8 mouse cellular contexts compared by ENCODE assay signal in the genomic region with DNA sequence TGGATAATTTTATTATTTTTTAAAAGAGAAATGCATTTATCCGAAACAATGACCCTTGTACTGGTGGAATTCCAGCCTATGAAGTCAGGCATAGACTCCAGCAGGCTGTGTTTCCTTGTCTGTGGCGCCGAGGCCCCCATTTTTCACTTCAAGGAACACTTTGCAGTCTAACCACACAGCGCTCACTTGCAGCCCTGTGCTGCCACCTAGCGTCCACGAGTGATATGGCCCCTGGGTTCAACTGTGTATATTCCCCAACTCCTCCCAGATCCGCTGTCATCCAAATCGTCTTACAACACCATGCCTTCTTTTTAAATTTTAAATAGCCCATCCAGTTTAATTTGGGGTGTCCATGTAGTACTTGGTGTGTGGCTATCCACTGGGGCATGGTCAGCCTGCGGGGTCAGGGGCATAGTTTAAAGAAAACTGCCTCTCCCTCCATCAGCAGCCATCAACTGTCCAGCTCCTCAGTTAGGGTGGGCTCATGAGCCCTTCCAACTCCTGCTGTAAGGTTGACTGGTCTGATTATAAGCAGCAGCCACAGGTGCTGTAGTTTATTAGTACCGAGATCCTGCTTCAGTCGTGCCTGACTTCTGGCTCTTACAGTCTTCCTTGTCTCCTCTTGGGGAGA. TPM values are rescaled to one million over a fixed set of nuclear protein-coding genes. Genes with fewer than 3 reads are reported as not detected.
DNase-seq lines count a peak whose midpoint lies in the region; ATAC-seq and TF ChIP-seq lines count a peak whose summit lies in the region.

No protein-coding gene starts in this region.

- no peak for TF ChIP-seq EP300 in stomach, postnatal 0 days (optimal IDR thresholded peaks at IDR 0.05)

- 11% methylated on average over 11 of the region's 11 CpGs for WGBS in forebrain, embryonic 13.5 days
- WGBS in liver, embryonic 15.5 days (ENCODE audit: insufficient replicate concordance): 11% methylated on average over 11 of the region's 11 CpGs
- WGBS in neural tube, embryonic 12.5 days: 11% methylated on average over 11 of the region's 11 CpGs
- WGBS in stomach, postnatal 0 days: 10% methylated on average over 11 of the region's 11 CpGs

- H3K4me2 ChIP-seq in forebrain, embryonic 13.5 days: no peak overlapping the region
- H3K4me2 ChIP-seq in liver, embryonic 15.5 days: no peak overlapping the region
- peak overlapping the region; percentile 14; the same call in 1 of the 2 replicates for H3K4me2 ChIP-seq in neural tube, embryonic 12.5 days (replicated peaks)
- H3K4me2 ChIP-seq in stomach, postnatal 0 days (replicated peaks; ENCODE audit: low read depth): no peak overlapping the region

- no peak overlapping the region for H3K9ac ChIP-seq in forebrain, embryonic 13.5 days
- no peak overlapping the region for H3K9ac ChIP-seq in liver, embryonic 15.5 days
- no peak overlapping the region for H3K9ac ChIP-seq in neural tube, embryonic 12.5 days
- no peak overlapping the region for H3K9ac ChIP-seq in stomach, postnatal 0 days (ENCODE audit: low read length)

- H3K4me3 ChIP-seq in E14TG2a.4 (replicated peaks; ENCODE audit: low read length): no peak overlapping the region
- no peak overlapping the region for H3K4me3 ChIP-seq in forebrain, embryonic 13.5 days
- H3K4me3 ChIP-seq in liver, embryonic 15.5 days (replicated peaks): no peak overlapping the region
- H3K4me3 ChIP-seq in neural tube, embryonic 12.5 days: no peak overlapping the region
- H3K4me3 ChIP-seq in stomach, postnatal 0 days (ENCODE audit: low read depth, low read length): no peak overlapping the region

- no peaks in the 10 kb centered on the region for H3K36me3 ChIP-seq in E14TG2a.4 (ENCODE audit: insufficient read depth, low read length)
- H3K36me3 ChIP-seq in forebrain, embryonic 13.5 days (ENCODE audit: poor library complexity, severe bottlenecking): no peaks in the 10 kb centered on the region
- H3K36me3 ChIP-seq in liver, embryonic 15.5 days (replicated peaks): no peaks in the 10 kb centered on the region
- H3K36me3 ChIP-seq in neural tube, embryonic 12.5 days: no peaks in the 10 kb centered on the region
- no peaks in the 10 kb centered on the region for H3K36me3 ChIP-seq in stomach, postnatal 0 days (ENCODE audit: control insufficient read depth, insufficient read depth, low read length)

- H3K27me3 ChIP-seq in E14TG2a.4 (ENCODE audit: insufficient read depth, low read length): no peaks in the 10 kb centered on the region; the same call in none of the 2 replicates
- no peaks in the 10 kb centered on the region for H3K27me3 ChIP-seq in forebrain, embryonic 13.5 days
- H3K27me3 ChIP-seq in liver, embryonic 15.5 days: no peaks in the 10 kb centered on the region
- no peaks in the 10 kb centered on the region for H3K27me3 ChIP-seq in neural tube, embryonic 12.5 days (replicated peaks)
- no peaks in the 10 kb centered on the region for H3K27me3 ChIP-seq in stomach, postnatal 0 days (ENCODE audit: control insufficient read depth, insufficient read depth, low read length)

- intact Hi-C loops in heart, postnatal 10 days (cut with DNase I): loop anchor here (1.0 to 10.0 kb wide), 3 partner anchors 61 to 531 kb away; no protein-coding TSS in a partner anchor

- peak; percentile 89 for TF ChIP-seq CTCF in E14TG2a.4 (conservative IDR thresholded peaks at IDR 0.05; ENCODE audit: low read length)
- TF ChIP-seq CTCF in stomach, postnatal 0 days (IDR thresholded peaks at IDR 0.05; ENCODE audit: low read depth): peak; percentile 97

- ATAC-seq in forebrain, embryonic 13.5 days: peak; percentile 94
- peak; percentile 49; the same call in 1 of the 2 replicates for ATAC-seq in liver, embryonic 15.5 days (ENCODE audit: insufficient read depth)
- ATAC-seq in neural tube, embryonic 12.5 days (ENCODE audit: low FRiP score, low read depth): peak; percentile 88
- peak; percentile 83 for ATAC-seq in stomach, postnatal 0 days (ENCODE audit: low FRiP score, low TSS enrichment)

- peak; percentile 83 for DNase-seq in c-Kit-positive CD71-positive TER-119-positive erythroid progenitor cells, embryonic 14.5 days (ENCODE audit: low spot score)
- DNase-seq in heart, postnatal 10 days: peak; percentile 88 to 95
- DNase-seq in kidney, postnatal 4 days: peak; percentile 94 to 95
- peak; percentile 90 for DNase-seq in stomach, postnatal 0 days (ENCODE audit: low spot score)

- peaks cover 4% of the 10 kb centered on the region; the same call in 1 of the 2 replicates for H3K9me3 ChIP-seq in E14TG2a.4 (ENCODE audit: low read length)
- no peaks in the 10 kb centered on the region for H3K9me3 ChIP-seq in forebrain, embryonic 13.5 days (replicated peaks)
- H3K9me3 ChIP-seq in liver, embryonic 15.5 days (replicated peaks): no peaks in the 10 kb centered on the region
- no peaks in the 10 kb centered on the region for H3K9me3 ChIP-seq in neural tube, embryonic 12.5 days
- no peaks in the 10 kb centered on the region for H3K9me3 ChIP-seq in stomach, postnatal 0 days (ENCODE audit: control insufficient read depth, low read length)

- H3K4me1 ChIP-seq in E14TG2a.4 (replicated peaks; ENCODE audit: low read depth, low read length): peaks cover 24% of the 10 kb centered on the region
- H3K4me1 ChIP-seq in forebrain, embryonic 13.5 days: no peaks in the 10 kb centered on the region
- H3K4me1 ChIP-seq in liver, embryonic 15.5 days (replicated peaks): peaks cover 14% of the 10 kb centered on the region
- H3K4me1 ChIP-seq in neural tube, embryonic 12.5 days: no peaks in the 10 kb centered on the region
- no peaks in the 10 kb centered on the region for H3K4me1 ChIP-seq in stomach, postnatal 0 days (replicated peaks; ENCODE audit: control insufficient read depth, insufficient read depth)

- no peak overlapping the region for H3K27ac ChIP-seq in forebrain, embryonic 13.5 days
- H3K27ac ChIP-seq in liver, embryonic 15.5 days (replicated peaks): no peak overlapping the region
- no peak overlapping the region for H3K27ac ChIP-seq in neural tube, embryonic 12.5 days
- no peak overlapping the region for H3K27ac ChIP-seq in stomach, postnatal 0 days (replicated peaks)

RNA-seq across cellular contexts. Expression of gene Adgre1, which starts 22.7 kb away (rescaled TPM):
- polyA plus RNA-seq in forebrain, embryonic 13.5 days (2015; fragmentation: Nextera tagmentation; extraction: Ambion mirVana): 1.6 and 1.8 TPM in 2 replicates
- total RNA-seq in heart, postnatal 10 days (2021): 1 to 10 TPM; 5.2 to 6.5 TPM
- polyA plus RNA-seq in liver, embryonic 15.5 days (2015; fragmentation: Nextera tagmentation; extraction: Ambion mirVana): 25.1 and 25.8 TPM in 2 replicates
- 3.5 and 4.0 TPM in 2 replicates for polyA plus RNA-seq in neural tube, embryonic 12.5 days (2016; fragmentation: Nextera tagmentation; extraction: Ambion mirVana)
- 4.6 and 4.8 TPM in 2 replicates for polyA plus RNA-seq in stomach, postnatal 0 days (2015; fragmentation: Nextera tagmentation; extraction: Ambion mirVana)

RNA-seq across cellular contexts. Expression of gene Vav1, which starts 56.9 kb away (rescaled TPM):
- 0.61 and 0.82 TPM in 2 replicates for polyA plus RNA-seq in forebrain, embryonic 13.5 days (2015; fragmentation: Nextera tagmentation; extraction: Ambion mirVana)
- 1 to 10 TPM; 1.4 to 2.3 TPM for total RNA-seq in heart, postnatal 10 days (2021)
- polyA plus RNA-seq in liver, embryonic 15.5 days (2015; fragmentation: Nextera tagmentation; extraction: Ambion mirVana): 13.8 and 14.5 TPM in 2 replicates
- polyA plus RNA-seq in neural tube, embryonic 12.5 days (2016; fragmentation: Nextera tagmentation; extraction: Ambion mirVana): 1.8 and 2.0 TPM in 2 replicates
- polyA plus RNA-seq in stomach, postnatal 0 days (2015; fragmentation: Nextera tagmentation; extraction: Ambion mirVana): 1.4 and 1.6 TPM in 2 replicates
